Mouse (Mus musculus) heart, adult 2 months (tissue): ENCODE results near the gene Pcgf3. TPM values are rescaled to one million over a fixed set of nuclear protein-coding genes. Genes with fewer than 3 reads are reported as not detected.

Source experiments
- DNase-seq, 2 experiments: peaks; one replicate each; pipeline ENCODE4 v3.0.0; 2021
- H3K27ac ChIP-seq: fragments of 200-600 bp; 2 replicates; pipeline ENCODE4 v1.8.1; 2022
- H3K27me3 ChIP-seq: fragments of 200-500 bp; 2 replicates; pipeline ENCODE4 v1.6.1; 2012; ENCODE audit warnings: mild to moderate bottlenecking, low read length, inconsistent platforms, mixed read lengths; ENCODE audit not compliant: control insufficient read depth, insufficient read depth
- H3K36me3 ChIP-seq: fragments of 200-500 bp; 2 replicates; pipeline ENCODE4 v1.6.1; 2012; ENCODE audit warnings: low read length, inconsistent platforms; ENCODE audit not compliant: control insufficient read depth, insufficient read depth
- H3K4me1 ChIP-seq: fragments of 200-500 bp; 2 replicates; pipeline ENCODE4 v1.6.1; 2011; ENCODE audit warnings: low read length; ENCODE audit not compliant: control insufficient read depth, insufficient read depth
- H3K4me3 ChIP-seq: fragments of 200-600 bp; 2 replicates; pipeline ENCODE4 v1.8.1; 2022
- H3K79me2 ChIP-seq: fragments of 200-500 bp; replicated peaks from 2 replicates; pipeline ENCODE4 v1.6.1; 2012; ENCODE audit warnings: mild to moderate bottlenecking, inconsistent platforms, low read length, moderate library complexity, mixed read lengths; ENCODE audit not compliant: control insufficient read depth, insufficient read depth
- H3K9ac ChIP-seq: fragments of 200-500 bp; 2 replicates; pipeline ENCODE4 v1.6.1; 2012; ENCODE audit warnings: low read depth, mild to moderate bottlenecking, control low read depth, inconsistent platforms, low read length, mixed read lengths
- CTCF ChIP-seq: fragments of 200-600 bp; IDR thresholded peaks from 2 replicates; pipeline ENCODE4 v1.8.1; 2022; ENCODE audit warnings: antibody characterized with exemption, mild to moderate bottlenecking, moderate library complexity
- EP300 ChIP-seq: fragments of 200-500 bp; IDR thresholded peaks from 2 replicates; pipeline ENCODE4 v1.6.1; 2011; ENCODE audit warnings: low read depth, low read length, control low read depth; ENCODE audit not compliant: insufficient read depth
- POLR2A ChIP-seq: fragments of 200-500 bp; IDR thresholded peaks from 2 replicates; pipeline ENCODE4 v1.6.1; 2011; ENCODE audit warnings: mild to moderate bottlenecking, low read depth, low read length, control low read depth; ENCODE audit not compliant: insufficient read depth
- WGBS: fragments of 180-500 bp; shearing (Covaris S2); methylation state at CpG from one replicate; pipeline ENCODE4 v1.1.7; 2018; 5-methylcytosine and 5-hydroxymethylcytosine counted together
- intact Hi-C: fragments of 180-260 bp; cut with DNase I; formaldehyde crosslinking; loops from one replicate; pipeline ENCODE4 v1.15.1; 2025
- polyA plus RNA-seq: library from polyadenylated mRNA; depleted of rRNA; stranded (reverse); fragments of >200 nt; gene quantifications from 2 replicates; pipeline ENCODE4 v1.2.3, GENCODE M21; 2012
- total RNA-seq, 2 experiments: library from RNA; stranded (reverse); gene quantifications; 2 replicates each; pipeline ENCODE4 v1.2.3; 2021

Gene Pcgf3
- total and polyA plus RNA-seq, 3 experiments, result 7.5 to 32.7 (median 31.2) TPM

DNA sequence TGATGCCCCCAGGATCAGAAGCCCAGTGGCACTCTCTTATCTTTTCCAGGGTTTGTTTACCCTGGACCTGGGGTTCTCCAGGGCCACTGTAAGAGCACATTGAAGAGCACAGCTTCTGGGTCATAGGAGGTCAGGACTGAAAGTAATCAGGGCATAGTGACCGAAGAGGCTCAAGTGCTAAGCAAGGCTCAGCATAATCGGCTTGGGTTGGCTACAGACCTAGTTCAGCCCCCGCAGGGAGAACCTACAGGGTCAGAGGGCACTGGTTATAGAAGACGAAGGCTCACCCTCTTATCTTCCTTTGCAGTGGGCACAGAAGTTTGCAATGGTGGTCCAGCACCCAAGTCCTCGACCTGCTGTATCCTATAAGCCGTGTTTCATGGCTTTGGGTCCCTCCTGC, 29.8 kb upstream of the Pcgf3 start:
- TF ChIP-seq EP300 (no peak), POLR2A (no peak), CTCF (no peak)
- intact Hi-C loops, result loop anchor here (5.0 kb wide), 1 partner anchor 196 kb away; the partner anchor contains the start of genes Gak and Tmem175

DNA sequence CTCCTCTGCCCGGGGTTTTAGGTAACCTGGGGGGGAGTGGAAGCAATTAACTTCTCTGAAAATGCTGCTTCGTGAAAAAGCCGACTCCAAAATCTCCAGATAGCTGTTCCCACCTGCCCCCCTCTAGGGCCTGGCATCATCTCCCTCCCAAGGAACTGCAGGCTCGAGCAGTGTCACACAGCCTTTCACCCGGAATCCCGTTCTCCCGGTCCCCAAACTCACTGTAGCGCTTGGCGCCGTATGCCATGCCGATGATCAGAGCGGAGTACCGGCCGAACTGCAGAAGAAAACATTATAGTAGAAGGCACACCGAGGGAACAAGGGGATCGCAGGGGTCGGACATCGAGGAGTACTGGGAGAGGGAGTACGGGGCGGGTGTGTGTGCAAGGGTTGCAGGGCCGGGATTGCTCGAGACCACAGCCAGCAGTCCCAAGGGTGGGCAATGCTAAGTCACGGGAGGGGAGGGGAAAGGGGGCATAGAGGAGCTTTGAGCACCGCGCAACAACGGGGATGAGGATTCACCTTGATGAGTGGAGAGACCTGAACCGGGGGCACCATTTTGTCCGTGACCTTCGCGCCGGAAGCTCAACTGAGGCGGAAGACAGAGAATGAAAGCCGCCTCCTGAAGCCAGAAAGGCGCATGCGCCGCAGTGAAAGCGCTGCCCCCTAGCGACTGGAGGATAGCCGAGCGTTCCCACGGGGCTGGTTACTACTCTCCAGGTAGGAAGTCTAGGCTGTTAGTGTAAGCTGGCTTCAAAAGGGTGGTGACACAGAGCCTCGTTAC, 27.0 kb upstream of the Pcgf3 start, which contains the start of gene Atp5k:
Gene Atp5k, minus strand, starts transcription at position 645 of the 784 bp plus-strand sequence.
- Histone ChIP-seq H3K27me3 (no peaks in the 10 kb centered on the region), H3K4me1 (peaks cover 4% of the 10 kb centered on the region), H3K9ac (peak within 1 kb of the TSS; percentile 85), H3K79me2 (no peaks in the 10 kb centered on the region), H3K27ac (peak within 1 kb of the TSS; percentile 88), H3K36me3 (no peaks in the 10 kb centered on the region; the same call in 1 of the 2 replicates), H3K4me3 (peak within 1 kb of the TSS; percentile 77)
- WGBS, result 1% methylated on average over 42 of the region's 42 CpGs
- DNase-seq, result peak; percentile 92
- TF ChIP-seq CTCF, result peak; percentile 99
- peak; percentile 65; the same call in 1 of the 2 replicates for TF ChIP-seq EP300
- TF ChIP-seq POLR2A, result peak; percentile 94
- intact Hi-C loops, result loop anchor here (1.0 to 5.0 kb wide), 4 partner anchors 15 to 227 kb away; partner anchors contain the start of genes Gak, Idua, Pcgf3 and Tmem175

More for the DNA sequence above, 29.8 kb upstream of the Pcgf3 start:
- WGBS, result 71% methylated on average over 6 of the region's 6 CpGs
- Histone ChIP-seq H3K4me3 (no peak overlapping the region), H3K36me3 (no peaks in the 10 kb centered on the region; the same call in 1 of the 2 replicates), H3K27me3 (no peaks in the 10 kb centered on the region), H3K27ac (no peak overlapping the region), H3K4me1 (peaks cover 4% of the 10 kb centered on the region), H3K9ac (no peak overlapping the region), H3K79me2 (no peaks in the 10 kb centered on the region)
- DNase-seq, result no peak

DNA sequence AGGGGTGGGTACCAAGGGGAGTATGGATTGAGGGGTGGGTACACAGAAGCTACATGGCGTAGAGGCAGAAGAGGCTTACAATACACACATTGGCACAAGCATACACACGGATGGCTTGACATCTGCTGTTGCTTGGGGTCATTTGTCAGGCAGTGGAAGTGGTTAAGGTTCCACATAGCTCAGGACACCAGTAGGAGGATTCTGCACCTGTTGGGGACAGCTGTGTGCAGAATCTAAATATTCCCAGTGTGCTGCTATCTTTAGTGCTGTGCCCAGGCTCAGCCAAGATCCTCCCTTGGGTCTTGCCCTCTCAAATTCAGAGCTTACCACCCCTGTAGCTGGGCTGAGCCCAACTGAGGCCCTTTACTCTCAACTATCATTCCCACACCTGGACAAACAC, 24.9 kb upstream of the Pcgf3 start:
- WGBS, result 71% methylated on average over 2 of the region's 2 CpGs
- H3K79me2 ChIP-seq, result no peaks in the 10 kb centered on the region

GRCm38 (mm10) chr5:108446973-108447372, 14.1 kb upstream of the Pcgf3 start:
- no peak overlapping the region for H3K4me3 ChIP-seq
- TF ChIP-seq CTCF (no peak), POLR2A (no peak), EP300 (no peak)
- no peaks in the 10 kb centered on the region for H3K79me2 ChIP-seq
- intact Hi-C loops, result no loop called here
- DNase-seq, result peak in 1 of 2 experiments; percentile 30
- H3K9ac ChIP-seq, result no peak overlapping the region
- no peaks in the 10 kb centered on the region for H3K27me3 ChIP-seq
- no peak overlapping the region for H3K27ac ChIP-seq
- WGBS, result 72% methylated on average over 3 of the region's 3 CpGs
- peaks cover 4% of the 10 kb centered on the region for H3K4me1 ChIP-seq
- no peaks in the 10 kb centered on the region for H3K36me3 ChIP-seq

More for the DNA sequence above, 24.9 kb upstream of the Pcgf3 start:
- no peak for DNase-seq
- Histone ChIP-seq H3K27ac (no peak overlapping the region), H3K4me3 (no peak overlapping the region), H3K9ac (no peak overlapping the region), H3K27me3 (no peaks in the 10 kb centered on the region), H3K4me1 (peaks cover 4% of the 10 kb centered on the region), H3K36me3 (no peaks in the 10 kb centered on the region; the same call in 1 of the 2 replicates)
- TF ChIP-seq POLR2A (no peak), EP300 (no peak), CTCF (no peak)
- intact Hi-C loops, result no loop called here

GRCm38 (mm10) chr5:108447857-108448256, 13.2 kb upstream of the Pcgf3 start:
- Histone ChIP-seq H3K9ac (no peak overlapping the region), H3K27ac (no peak overlapping the region), H3K27me3 (no peaks in the 10 kb centered on the region), H3K79me2 (no peaks in the 10 kb centered on the region), H3K4me1 (peaks cover 4% of the 10 kb centered on the region), H3K36me3 (no peaks in the 10 kb centered on the region), H3K4me3 (no peak overlapping the region)
- WGBS, result 81% methylated on average over 7 of the region's 7 CpGs
- no peak for DNase-seq
- TF ChIP-seq POLR2A (no peak), CTCF (no peak), EP300 (no peak)
- intact Hi-C loops, result no loop called here
